Mouse (Mus musculus) forebrain, embryonic 15.5 days (tissue): ENCODE results near the gene Scyl3. TPM values are rescaled to one million over a fixed set of nuclear protein-coding genes. Genes with fewer than 3 reads are reported as not detected.

Experiments used
- ATAC-seq: fragments of 200-750 bp; cut with Nextera tagmentation; replicated peaks from 2 replicates; pipeline ENCODE4 v1.8.0; 2017; ENCODE audit warnings: mild to moderate bottlenecking, moderate TSS enrichment, moderate library complexity
- H3K27ac ChIP-seq: fragments of 300-500 bp; sonication (generic); replicated peaks from 2 replicates; pipeline ENCODE4 v1.5.1; 2015; ENCODE audit warnings: mild to moderate bottlenecking, inconsistent platforms
- H3K27me3 ChIP-seq: fragments of 300-500 bp; sonication (generic); 2 replicates; pipeline ENCODE4 v1.6.1; 2015; ENCODE audit warnings: inconsistent platforms
- H3K36me3 ChIP-seq: fragments of 300-500 bp; sonication (generic); 2 replicates; pipeline ENCODE4 v1.6.1; 2015; ENCODE audit warnings: mild to moderate bottlenecking, inconsistent platforms
- H3K4me1 ChIP-seq: fragments of 300-500 bp; sonication (generic); 2 replicates; pipeline ENCODE4 v1.6.1; 2015; ENCODE audit warnings: inconsistent platforms
- H3K4me2 ChIP-seq: fragments of 300-500 bp; sonication (generic); replicated peaks from 2 replicates; pipeline ENCODE4 v1.6.1; 2015; ENCODE audit warnings: mild to moderate bottlenecking, inconsistent platforms
- H3K4me3 ChIP-seq: fragments of 300-500 bp; sonication (generic); 2 replicates; pipeline ENCODE4 v1.5.1; 2015; ENCODE audit warnings: mild to moderate bottlenecking, inconsistent platforms
- H3K9ac ChIP-seq: fragments of 300-500 bp; sonication (generic); replicated peaks from 2 replicates; pipeline ENCODE4 v1.6.1; 2015; ENCODE audit warnings: mild to moderate bottlenecking, inconsistent platforms
- H3K9me3 ChIP-seq: fragments of 300-500 bp; sonication (generic); 2 replicates; pipeline ENCODE4 v1.6.1; 2016; ENCODE audit warnings: inconsistent platforms
- WGBS: fragments of 180-500 bp; shearing (Covaris S2); methylation state at CpG from one replicate; pipeline ENCODE4 v1.1.7; 2015; ENCODE audit warnings: mixed read lengths; 5-methylcytosine and 5-hydroxymethylcytosine counted together
- polyA plus RNA-seq: library from polyadenylated mRNA; unstranded; fragments of >200 nt; fragmentation: Nextera tagmentation; extraction: Ambion mirVana; gene quantifications from 2 replicates; pipeline ENCODE4 v1.2.1, GENCODE M21; 2015

The Scyl3 gene
- polyA plus RNA-seq = 17.7 and 17.9 TPM in 2 replicates

- Histone ChIP-seq H3K27me3 (no peaks in the 10 kb centered on the region), H3K4me2 (peak within 1 kb of the TSS; percentile 77), H3K27ac (peak within 1 kb of the TSS; percentile 95), H3K36me3 (peaks cover 6% of the 10 kb centered on the region), H3K9me3 (no peaks in the 10 kb centered on the region), H3K4me3 (peak within 1 kb of the TSS; percentile 92), H3K9ac (peak within 1 kb of the TSS; percentile 93), H3K4me1 (peaks cover 21% of the 10 kb centered on the region)
- ATAC-seq = no peak
- 68% methylated on average over 7 of the region's 7 CpGs for WGBS
Observed at GRCm38 (mm10) chr1:163928846-163929245, at the start of gene Scyl3. Gene Scyl3 (plus strand): TSS chr1:163929100.

- no peaks in the 10 kb centered on the region for H3K4me1 ChIP-seq
- no peaks in the 10 kb centered on the region for H3K27me3 ChIP-seq
Observed at GRCm38 (mm10) chr1:163889629-163890028, 39.3 kb upstream of the Scyl3 start.

GRCm38 (mm10) chr1:163893294-163893693, 35.6 kb upstream of the Scyl3 start:
- no peak for ATAC-seq
- H3K9me3 ChIP-seq = no peaks in the 10 kb centered on the region

More at GRCm38 (mm10) chr1:163889629-163890028, 39.3 kb upstream of the Scyl3 start:
- H3K27ac ChIP-seq = no peak overlapping the region
- H3K9me3 ChIP-seq = no peaks in the 10 kb centered on the region
- no peak overlapping the region for H3K9ac ChIP-seq
- H3K4me2 ChIP-seq = no peak overlapping the region
- no peak for ATAC-seq
- no peak overlapping the region for H3K4me3 ChIP-seq
- H3K36me3 ChIP-seq = peaks cover 4% of the 10 kb centered on the region; the same call in 1 of the 2 replicates

GRCm38 (mm10) chr1:163893774-163894527, 34.9 kb upstream of the Scyl3 start:
- Histone ChIP-seq H3K9ac (no peak overlapping the region), H3K36me3 (no peaks in the 10 kb centered on the region), H3K4me1 (0 out of 2 replicates have a peak, but pooled peaks cover 2% of the 10 kb centered on the region), H3K4me2 (no peak overlapping the region), H3K27me3 (no peaks in the 10 kb centered on the region), H3K4me3 (no peak overlapping the region), H3K9me3 (no peaks in the 10 kb centered on the region), H3K27ac (no peak overlapping the region)
- 75% methylated on average over 11 of the region's 11 CpGs for WGBS
- ATAC-seq = no peak

More at GRCm38 (mm10) chr1:163893294-163893693, 35.6 kb upstream of the Scyl3 start:
- H3K36me3 ChIP-seq = no peaks in the 10 kb centered on the region
- no peak overlapping the region for H3K4me3 ChIP-seq
- H3K27ac ChIP-seq = no peak overlapping the region
- WGBS = 90% methylated on average over 5 of the region's 5 CpGs
- no peaks in the 10 kb centered on the region for H3K4me1 ChIP-seq
- no peak overlapping the region for H3K4me2 ChIP-seq
- no peak overlapping the region for H3K9ac ChIP-seq
- H3K27me3 ChIP-seq = no peaks in the 10 kb centered on the region

- WGBS = 60% methylated on average over 5 of the region's 5 CpGs
- no peaks in the 10 kb centered on the region for H3K27me3 ChIP-seq
- no peaks in the 10 kb centered on the region for H3K36me3 ChIP-seq
- H3K9me3 ChIP-seq = no peaks in the 10 kb centered on the region
- H3K27ac ChIP-seq = no peak overlapping the region
- H3K4me1 ChIP-seq = 0 out of 2 replicates have a peak, but pooled peaks cover 2% of the 10 kb centered on the region
- no peak overlapping the region for H3K4me3 ChIP-seq
- no peak overlapping the region for H3K9ac ChIP-seq
- no peak overlapping the region for H3K4me2 ChIP-seq
- no peak for ATAC-seq
Observed at GRCm38 (mm10) chr1:163898291-163898764, 30.6 kb upstream of the Scyl3 start.

GRCm38 (mm10) chr1:163899575-163899974, 29.3 kb upstream of the Scyl3 start:
- no peak for ATAC-seq
- WGBS = 95% methylated on average over 2 of the region's 2 CpGs
- H3K4me3 ChIP-seq = no peak overlapping the region

GRCm38 (mm10) chr1:163900168-163900567, 28.7 kb upstream of the Scyl3 start:
- Histone ChIP-seq H3K27ac (no peak overlapping the region), H3K9me3 (no peaks in the 10 kb centered on the region), H3K9ac (no peak overlapping the region), H3K4me3 (no peak overlapping the region), H3K4me1 (0 out of 2 replicates have a peak, but pooled peaks cover 2% of the 10 kb centered on the region), H3K36me3 (no peaks in the 10 kb centered on the region), H3K4me2 (no peak overlapping the region), H3K27me3 (no peaks in the 10 kb centered on the region)
- ATAC-seq = no peak
- 90% methylated on average over 2 of the region's 2 CpGs for WGBS

More at GRCm38 (mm10) chr1:163899575-163899974, 29.3 kb upstream of the Scyl3 start:
- H3K9ac ChIP-seq = no peak overlapping the region
- H3K27me3 ChIP-seq = no peaks in the 10 kb centered on the region
- H3K9me3 ChIP-seq = no peaks in the 10 kb centered on the region
- 0 out of 2 replicates have a peak, but pooled peaks cover 2% of the 10 kb centered on the region for H3K4me1 ChIP-seq
- no peak overlapping the region for H3K4me2 ChIP-seq
- no peaks in the 10 kb centered on the region for H3K36me3 ChIP-seq
- H3K27ac ChIP-seq = no peak overlapping the region

- H3K4me3 ChIP-seq = no peak overlapping the region
- no peak overlapping the region for H3K9ac ChIP-seq
- no peak overlapping the region for H3K27ac ChIP-seq
- H3K36me3 ChIP-seq = no peaks in the 10 kb centered on the region
- 95% methylated on average over 3 of the region's 3 CpGs for WGBS
- H3K27me3 ChIP-seq = no peaks in the 10 kb centered on the region
- H3K4me2 ChIP-seq = no peak overlapping the region
- H3K9me3 ChIP-seq = no peaks in the 10 kb centered on the region
- H3K4me1 ChIP-seq = 0 out of 2 replicates have a peak, but pooled peaks cover under 1% of the 10 kb centered on the region
- no peak for ATAC-seq
Observed at GRCm38 (mm10) chr1:163903411-163903810, 25.5 kb upstream of the Scyl3 start.

- Histone ChIP-seq H3K4me3 (no peak overlapping the region), H3K27ac (no peak overlapping the region), H3K4me1 (no peaks in the 10 kb centered on the region), H3K27me3 (no peaks in the 10 kb centered on the region), H3K36me3 (no peaks in the 10 kb centered on the region), H3K9me3 (no peaks in the 10 kb centered on the region), H3K9ac (no peak overlapping the region), H3K4me2 (no peak overlapping the region)
- 78% methylated on average over 4 of the region's 4 CpGs for WGBS
- ATAC-seq = no peak
Observed at GRCm38 (mm10) chr1:163907007-163907811, 21.7 kb upstream of the Scyl3 start.

- Histone ChIP-seq H3K27me3 (no peaks in the 10 kb centered on the region), H3K4me2 (no peak overlapping the region), H3K9ac (no peak overlapping the region), H3K9me3 (no peaks in the 10 kb centered on the region), H3K4me3 (no peak overlapping the region), H3K4me1 (no peaks in the 10 kb centered on the region), H3K36me3 (no peaks in the 10 kb centered on the region), H3K27ac (no peak overlapping the region)
- 63% methylated on average over 11 of the region's 11 CpGs for WGBS
- 0 out of 2 replicates have a peak, but pooled peaks have one; percentile 23 for ATAC-seq
Observed at GRCm38 (mm10) chr1:163908389-163908788, 20.5 kb upstream of the Scyl3 start.

- peak; percentile 70 for ATAC-seq
Observed at GRCm38 (mm10) chr1:163910343-163910742, 18.6 kb upstream of the Scyl3 start.

GRCm38 (mm10) chr1:163910785-163911184, 18.1 kb upstream of the Scyl3 start:
- H3K27me3 ChIP-seq = no peaks in the 10 kb centered on the region
- peak; percentile 55; the same call in 1 of the 2 replicates for ATAC-seq
- H3K9me3 ChIP-seq = no peaks in the 10 kb centered on the region
- H3K27ac ChIP-seq = no peak overlapping the region
- 0 out of 2 replicates have a peak, but pooled peaks cover 3% of the 10 kb centered on the region for H3K36me3 ChIP-seq
- no peaks in the 10 kb centered on the region for H3K4me1 ChIP-seq
- H3K4me2 ChIP-seq = no peak overlapping the region
- no peak overlapping the region for H3K9ac ChIP-seq
- 94% methylated on average over 9 of the region's 9 CpGs for WGBS
- no peak overlapping the region for H3K4me3 ChIP-seq

More at GRCm38 (mm10) chr1:163910343-163910742, 18.6 kb upstream of the Scyl3 start:
- Histone ChIP-seq H3K9me3 (no peaks in the 10 kb centered on the region), H3K27me3 (no peaks in the 10 kb centered on the region), H3K4me1 (no peaks in the 10 kb centered on the region), H3K27ac (no peak overlapping the region), H3K4me2 (no peak overlapping the region), H3K9ac (no peak overlapping the region), H3K36me3 (no peaks in the 10 kb centered on the region), H3K4me3 (no peak overlapping the region)
- WGBS = 5% methylated on average over 2 of the region's 2 CpGs
